Mouse (Mus musculus) frontal cortex, postnatal 25 days (tissue): ENCODE data around the gene Psen2.
A peak's percentile ranks its signal among the peaks of the same experiment; 100 is the strongest.

Experiments
- DNase-seq, 2 experiments: peaks; one replicate each; pipeline ENCODE4 v3.0.0; 2022; ENCODE audit warnings: low spot score in 2 of 2

The Psen2 gene

GRCm38 (mm10) chr1:180197956-180198355 is 65.3 kb downstream of the Psen2 start:
- DNase-seq: no peak

DNA sequence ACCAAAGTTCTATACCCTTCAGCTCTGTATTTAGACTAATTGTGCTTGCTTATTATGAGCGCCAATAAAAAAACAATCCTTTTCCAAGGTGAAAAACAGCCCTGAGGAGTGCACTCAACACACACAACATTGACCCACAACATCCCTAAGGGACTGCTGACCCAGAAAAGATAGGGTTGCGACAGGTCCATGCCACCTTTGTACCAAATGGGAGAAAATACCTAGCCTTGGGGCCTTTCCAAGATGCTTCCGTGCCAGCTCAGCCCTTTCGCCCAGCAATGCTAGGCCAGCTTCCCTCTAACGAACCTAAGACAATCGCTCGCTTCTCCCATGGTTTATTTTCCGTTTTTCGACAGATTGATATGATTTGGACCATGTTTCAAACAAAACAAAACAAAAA is 66.7 kb downstream of the Psen2 start:
- no peak for DNase-seq

DNA sequence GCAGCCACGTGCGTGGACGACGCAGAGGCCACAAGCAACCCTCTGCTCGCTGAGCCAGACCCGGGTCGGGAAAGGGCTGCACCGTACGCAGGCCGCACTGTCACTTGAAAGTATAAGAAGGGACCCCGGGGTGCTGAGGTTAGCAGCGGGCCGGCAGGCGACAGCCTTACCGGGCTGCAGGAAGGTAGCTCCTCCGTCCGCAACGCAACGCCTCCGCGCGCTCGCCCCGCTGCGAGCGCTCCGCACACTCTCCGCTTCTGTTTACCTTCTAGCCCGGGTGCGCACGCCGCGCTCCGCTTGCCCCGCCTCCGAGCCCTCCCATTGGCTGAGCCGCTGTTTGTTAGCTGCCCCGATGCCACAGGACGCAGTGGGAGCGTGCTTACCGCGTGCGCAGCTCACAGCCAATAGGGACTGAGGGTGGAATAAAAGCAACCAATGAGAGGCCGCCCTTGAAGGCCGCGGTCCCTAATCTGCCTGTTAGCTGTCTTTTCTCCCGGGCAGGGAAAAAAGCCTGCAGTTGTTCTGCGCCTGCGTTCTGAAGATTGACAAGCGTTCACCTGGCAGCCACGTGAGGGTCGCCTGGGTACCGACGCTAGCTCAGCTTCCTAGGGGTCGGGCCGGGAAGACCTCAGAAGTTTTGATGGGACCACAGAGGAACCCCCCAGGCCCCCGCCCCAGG is 67.4 kb downstream of the Psen2 start:
- DNase-seq: peak; percentile 96

DNA sequence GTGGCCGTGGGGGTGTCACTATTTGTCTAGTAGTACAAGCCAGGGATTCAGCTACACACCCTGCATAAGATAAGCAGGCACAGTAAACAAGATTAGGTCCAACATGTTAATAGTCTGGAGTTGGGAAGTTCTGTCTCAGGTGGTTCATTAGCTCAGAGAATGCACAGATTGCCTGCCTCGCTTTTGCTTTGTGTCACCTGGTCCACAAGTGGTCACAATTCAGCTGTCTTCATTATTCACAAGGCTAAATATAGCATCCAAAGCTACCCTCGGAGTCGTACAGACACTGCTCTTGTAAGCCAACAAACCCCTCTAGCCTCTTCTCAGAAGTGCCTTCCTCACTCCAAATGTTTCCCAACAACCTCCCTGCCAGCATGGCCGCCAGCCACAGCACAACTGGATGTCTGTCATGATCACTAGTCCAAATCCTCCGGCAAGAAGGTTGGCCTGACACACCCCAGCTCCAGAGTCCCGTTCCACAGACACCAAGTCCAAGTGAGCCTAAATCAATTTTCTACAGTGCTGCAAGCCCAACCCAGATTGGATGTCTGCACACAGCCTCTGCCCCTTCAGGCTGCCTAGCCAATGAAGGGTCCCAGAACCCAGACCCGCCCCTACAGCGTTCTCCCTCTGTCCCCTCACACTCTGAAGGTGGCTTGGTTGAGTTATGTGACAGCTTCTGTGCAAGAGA is 68.3 kb downstream of the Psen2 start:
- no peak for DNase-seq

DNA sequence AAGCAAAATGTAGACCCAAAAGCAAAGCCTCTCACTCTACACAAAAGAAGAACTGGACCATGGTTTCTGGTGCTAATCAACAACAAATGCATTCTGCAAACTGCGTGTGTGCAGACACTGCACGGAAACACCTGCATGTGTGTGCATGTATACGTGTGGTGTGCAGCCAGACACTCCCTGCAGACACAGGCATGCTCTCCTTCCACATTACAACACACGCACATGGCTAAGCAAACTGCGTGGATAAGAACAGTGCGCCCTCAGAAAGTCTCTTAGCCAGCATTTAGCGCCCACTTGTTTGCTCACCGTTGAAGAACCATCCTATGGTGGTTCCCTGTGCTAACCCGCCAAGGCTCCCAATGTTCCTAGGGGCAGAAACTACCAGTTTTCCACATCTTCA is 69.2 kb downstream of the Psen2 start:
- DNase-seq: no peak

- no peak for DNase-seq
Observed at GRCm38 (mm10) chr1:180193391-180193935, 69.8 kb downstream of the Psen2 start.

- DNase-seq: no peak
Observed at GRCm38 (mm10) chr1:180192866-180193265, 70.4 kb downstream of the Psen2 start.

- DNase-seq: no peak
Observed at GRCm38 (mm10) chr1:180191651-180192220, 71.5 kb downstream of the Psen2 start.

- no peak for DNase-seq
Observed at GRCm38 (mm10) chr1:180191112-180191511, 72.1 kb downstream of the Psen2 start.

DNA sequence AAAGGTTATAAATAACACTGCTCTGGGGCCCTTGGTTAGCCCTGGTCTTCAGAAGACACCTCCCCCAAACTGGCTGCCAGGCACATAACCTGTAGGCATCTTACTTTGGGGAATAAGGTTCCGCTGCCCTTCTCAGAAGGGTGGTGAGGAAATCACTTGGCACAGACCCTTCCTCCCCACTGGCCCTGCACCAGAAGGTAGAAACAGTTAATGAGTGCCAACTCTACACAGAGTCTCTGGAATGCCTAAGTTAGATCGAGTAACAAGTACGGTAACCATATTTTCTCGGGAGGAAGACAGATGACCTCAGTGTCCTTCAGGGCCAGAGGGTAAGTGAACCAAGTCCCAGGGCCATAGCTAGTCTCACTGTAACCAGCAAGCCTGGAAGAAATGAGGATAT is 74.3 kb downstream of the Psen2 start:
- DNase-seq: no peak

- DNase-seq: no peak
Observed at GRCm38 (mm10) chr1:180186371-180186770, 76.9 kb downstream of the Psen2 start.

DNA sequence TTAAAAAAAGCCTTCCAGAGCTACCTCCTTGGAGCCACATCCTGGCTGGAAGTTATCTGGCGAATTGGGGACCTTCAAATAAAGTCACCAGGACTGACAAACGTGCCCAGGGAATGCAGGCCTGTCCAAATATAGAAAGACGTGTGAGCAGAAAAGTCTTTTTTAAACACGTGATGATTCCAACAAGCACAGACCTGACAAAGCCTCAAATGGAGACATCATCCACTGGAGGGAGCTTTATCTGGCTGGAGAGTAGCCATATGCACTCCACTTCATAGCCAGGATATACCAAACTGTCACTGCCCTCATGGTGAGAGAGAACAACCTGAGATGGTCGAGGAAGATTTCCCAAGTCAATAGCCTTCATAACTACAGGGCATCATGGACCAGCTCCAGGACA is 77.4 kb downstream of the Psen2 start:
- DNase-seq: no peak

- no peak for DNase-seq
Observed at GRCm38 (mm10) chr1:180184768-180185167, 78.5 kb downstream of the Psen2 start.

- DNase-seq: no peak
Observed at GRCm38 (mm10) chr1:180183525-180184159, 79.6 kb downstream of the Psen2 start.

GRCm38 (mm10) chr1:180182731-180183130 is 80.5 kb downstream of the Psen2 start:
- DNase-seq: no peak

DNA sequence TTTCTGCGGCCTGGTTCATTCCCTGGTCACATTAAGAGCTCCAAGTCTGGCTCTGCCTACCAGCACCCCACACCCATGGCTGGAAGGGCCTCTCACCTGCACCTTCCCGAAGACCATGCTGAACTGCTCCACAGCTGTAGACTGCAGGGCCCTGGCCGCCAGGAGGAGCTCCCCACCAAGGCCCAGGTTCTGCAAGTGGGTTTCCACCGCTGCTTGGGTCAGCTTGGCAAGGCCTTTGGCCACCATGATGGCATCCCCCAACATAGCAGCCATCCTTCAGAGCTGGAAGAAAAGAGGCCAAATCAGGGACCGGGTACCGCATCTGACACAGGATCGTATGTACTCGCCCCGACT is 81.3 kb downstream of the Psen2 start:
- no peak for DNase-seq

DNA sequence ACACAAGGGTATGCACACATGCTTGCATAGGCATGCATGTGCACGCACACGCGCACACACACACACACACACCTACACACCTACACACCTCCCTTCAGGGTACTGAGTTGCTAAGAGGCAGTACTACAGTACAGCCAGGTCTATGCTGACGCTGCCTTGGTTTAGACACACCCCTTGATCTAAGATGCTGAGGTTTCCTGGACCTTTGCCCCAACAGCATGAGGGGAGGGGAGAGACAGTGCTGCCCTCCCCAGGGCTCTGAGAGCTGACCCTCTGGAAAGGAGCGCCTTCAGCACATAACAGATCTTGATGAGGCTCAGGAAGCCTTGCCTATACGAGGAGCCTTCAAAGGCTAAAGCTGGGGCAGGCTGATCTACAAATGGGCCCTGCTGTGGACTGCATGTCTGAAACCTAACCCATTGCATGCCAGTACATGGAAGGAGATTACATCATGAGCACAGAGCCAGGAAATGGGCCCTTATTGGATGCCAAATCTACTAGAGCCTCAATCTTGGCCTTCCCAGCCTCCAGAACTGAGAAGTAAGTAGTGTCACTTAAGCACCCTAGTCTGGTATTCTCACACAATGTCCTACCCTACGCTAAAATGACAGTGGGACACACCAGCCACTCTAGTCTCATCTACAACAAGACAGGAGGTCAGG is 81.8 kb downstream of the Psen2 start:
- DNase-seq: no peak

DNA sequence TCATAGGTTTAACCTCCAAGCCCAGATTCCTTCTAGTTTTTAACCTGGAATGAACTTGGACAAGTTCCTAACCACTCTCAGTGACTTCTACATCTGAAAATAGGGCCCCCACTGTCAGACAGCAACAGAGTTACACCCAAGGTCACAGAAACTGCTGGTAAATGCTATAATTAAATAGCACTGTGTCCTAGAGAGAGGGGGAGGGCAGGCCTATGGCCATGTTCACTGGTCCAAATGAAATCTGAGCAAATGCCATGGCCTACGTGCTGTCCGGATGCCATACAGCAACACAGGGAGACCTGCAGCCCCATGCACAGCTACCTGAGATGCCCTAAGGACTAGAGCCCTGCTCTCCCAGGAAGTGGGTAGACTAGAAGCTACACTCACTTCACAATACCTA is 83.4 kb downstream of the Psen2 start:
- no peak for DNase-seq

GRCm38 (mm10) chr1:180179100-180179499 is 84.1 kb downstream of the Psen2 start:
- DNase-seq: no peak

GRCm38 (mm10) chr1:180178340-180178739 is 84.9 kb downstream of the Psen2 start:
- no peak for DNase-seq
